Mouse (Mus musculus) heart, embryonic 13.5 days (tissue): Measurements from ENCODE around the gene Sox6. TPM values are rescaled to one million over a fixed set of nuclear protein-coding genes. Genes with fewer than 3 reads are reported as not detected.

ENCODE experiments used
- ATAC-seq: fragments of 200-750 bp; cut with Nextera tagmentation; 2 replicates; pipeline ENCODE4 v1.8.0; 2017; ENCODE audit warnings: moderate TSS enrichment; ENCODE audit not compliant: insufficient number of reproducible peaks, low FRiP score, low TSS enrichment; ENCODE audit errors: extremely low read depth
- H3K27ac ChIP-seq: fragments of 300-500 bp; sonication (generic); replicated peaks from 2 replicates; pipeline ENCODE4 v1.5.1; 2015; ENCODE audit warnings: moderate library complexity, mild to moderate bottlenecking, inconsistent platforms
- H3K27me3 ChIP-seq: fragments of 300-500 bp; sonication (generic); replicated peaks from 2 replicates; pipeline ENCODE4 v1.6.1; 2015; ENCODE audit warnings: mild to moderate bottlenecking, inconsistent platforms
- H3K36me3 ChIP-seq: fragments of 300-500 bp; sonication (generic); 2 replicates; pipeline ENCODE4 v1.6.1; 2015; ENCODE audit warnings: mild to moderate bottlenecking, inconsistent platforms
- H3K4me1 ChIP-seq: fragments of 300-500 bp; sonication (generic); 2 replicates; pipeline ENCODE4 v1.6.1; 2015; ENCODE audit warnings: inconsistent platforms
- H3K4me2 ChIP-seq: fragments of 300-500 bp; sonication (generic); 2 replicates; pipeline ENCODE4 v1.6.1; 2015; ENCODE audit warnings: inconsistent platforms, mild to moderate bottlenecking, moderate library complexity
- H3K4me3 ChIP-seq: fragments of 300-500 bp; sonication (generic); 2 replicates; pipeline ENCODE4 v1.5.1; 2015; ENCODE audit warnings: moderate library complexity, mild to moderate bottlenecking, inconsistent platforms
- H3K9ac ChIP-seq: fragments of 300-500 bp; sonication (generic); 2 replicates; pipeline ENCODE4 v1.6.1; 2015; ENCODE audit warnings: inconsistent platforms, mild to moderate bottlenecking, moderate library complexity
- H3K9me3 ChIP-seq: fragments of 300-500 bp; sonication (generic); 2 replicates; pipeline ENCODE4 v1.6.1; 2016; ENCODE audit warnings: inconsistent platforms
- WGBS: fragments of 180-500 bp; shearing (Covaris S2); methylation state at CpG from one replicate; pipeline ENCODE4 v1.1.7; 2015; ENCODE audit warnings: mixed read lengths; 5-methylcytosine and 5-hydroxymethylcytosine counted together
- polyA plus RNA-seq: library from polyadenylated mRNA; unstranded; fragments of >200 nt; fragmentation: Nextera tagmentation; extraction: Ambion mirVana; gene quantifications from 2 replicates; pipeline ENCODE4 v1.2.1, GENCODE M21; 2015

Sox6 gene
- polyA plus RNA-seq, 1 experiment from 2014 or later = 27.2 TPM

GRCm38 (mm10) chr7:115745672-115746253 is 292.8 kb downstream of the Sox6 start:
- Histone ChIP-seq H3K27me3 (no peaks in the 10 kb centered on the region), H3K9ac (no peak overlapping the region), H3K4me3 (no peak overlapping the region), H3K27ac (no peak overlapping the region), H3K9me3 (no peaks in the 10 kb centered on the region), H3K4me1 (peaks cover 8% of the 10 kb centered on the region), H3K36me3 (no peaks in the 10 kb centered on the region), H3K4me2 (no peak overlapping the region)
- WGBS = 76% methylated on average over 4 of the region's 4 CpGs
- no peak for ATAC-seq

- ATAC-seq = no peak
- no peak overlapping the region for H3K9ac ChIP-seq
- peaks cover 10% of the 10 kb centered on the region; the same call in 1 of the 2 replicates for H3K4me1 ChIP-seq
- H3K36me3 ChIP-seq = no peaks in the 10 kb centered on the region
- no peak overlapping the region for H3K4me3 ChIP-seq
- no peaks in the 10 kb centered on the region for H3K27me3 ChIP-seq
- H3K9me3 ChIP-seq = no peaks in the 10 kb centered on the region
- H3K4me2 ChIP-seq = no peak overlapping the region
- 56% methylated on average over 7 of the region's 7 CpGs for WGBS
- H3K27ac ChIP-seq = no peak overlapping the region
These were observed 304.5 kb downstream of the Sox6 start for GRCm38 (mm10) chr7:115734137-115734536.

GRCm38 (mm10) chr7:115732824-115733223 is 305.8 kb downstream of the Sox6 start:
- H3K36me3 ChIP-seq = no peaks in the 10 kb centered on the region
- H3K4me2 ChIP-seq = no peak overlapping the region
- no peaks in the 10 kb centered on the region for H3K27me3 ChIP-seq
- H3K4me3 ChIP-seq = no peak overlapping the region
- no peaks in the 10 kb centered on the region for H3K9me3 ChIP-seq
- ATAC-seq = no peak
- H3K27ac ChIP-seq = no peak overlapping the region
- WGBS = 78% methylated on average over 1 of the region's 1 CpGs
- H3K4me1 ChIP-seq = peaks cover 10% of the 10 kb centered on the region; the same call in 1 of the 2 replicates
- no peak overlapping the region for H3K9ac ChIP-seq

GRCm38 (mm10) chr7:115726776-115727175 is 311.8 kb downstream of the Sox6 start:
- no peak overlapping the region for H3K9ac ChIP-seq
- ATAC-seq = no peak
- H3K9me3 ChIP-seq = no peaks in the 10 kb centered on the region
- no peaks in the 10 kb centered on the region for H3K27me3 ChIP-seq
- no peak overlapping the region for H3K27ac ChIP-seq
- H3K4me3 ChIP-seq = no peak overlapping the region
- no peaks in the 10 kb centered on the region for H3K36me3 ChIP-seq
- H3K4me2 ChIP-seq = no peak overlapping the region
- H3K4me1 ChIP-seq = peaks cover 27% of the 10 kb centered on the region
- 56% methylated on average over 2 of the region's 2 CpGs for WGBS

- no peaks in the 10 kb centered on the region for H3K36me3 ChIP-seq
- no peak overlapping the region for H3K4me3 ChIP-seq
- no peaks in the 10 kb centered on the region for H3K9me3 ChIP-seq
- no peaks in the 10 kb centered on the region for H3K27me3 ChIP-seq
- H3K4me2 ChIP-seq = no peak overlapping the region
- H3K9ac ChIP-seq = no peak overlapping the region
- no peak overlapping the region for H3K27ac ChIP-seq
- no peak for ATAC-seq
- 76% methylated on average over 2 of the region's 2 CpGs for WGBS
- H3K4me1 ChIP-seq = peaks cover 37% of the 10 kb centered on the region
These were observed 314.2 kb downstream of the Sox6 start for GRCm38 (mm10) chr7:115724404-115724803.

- H3K9me3 ChIP-seq = no peaks in the 10 kb centered on the region
- no peak for ATAC-seq
- peak overlapping the region; percentile 48 for H3K9ac ChIP-seq
- H3K27me3 ChIP-seq = no peaks in the 10 kb centered on the region
- H3K27ac ChIP-seq = peak overlapping the region; percentile 83
- no peaks in the 10 kb centered on the region for H3K36me3 ChIP-seq
- H3K4me3 ChIP-seq = 0 out of 2 replicates have a peak overlapping the region, but pooled peaks have one; percentile 8
- peak overlapping the region; percentile 56 for H3K4me2 ChIP-seq
- WGBS = 22% methylated on average over 7 of the region's 7 CpGs
- peaks cover 37% of the 10 kb centered on the region for H3K4me1 ChIP-seq
These were observed 316.7 kb downstream of the Sox6 start for GRCm38 (mm10) chr7:115721624-115722540.

- WGBS = 68% methylated on average over 3 of the region's 3 CpGs
- Histone ChIP-seq H3K9ac (no peak overlapping the region), H3K36me3 (no peaks in the 10 kb centered on the region), H3K4me1 (peaks cover 37% of the 10 kb centered on the region), H3K4me3 (no peak overlapping the region), H3K27me3 (no peaks in the 10 kb centered on the region), H3K4me2 (no peak overlapping the region), H3K9me3 (no peaks in the 10 kb centered on the region), H3K27ac (no peak overlapping the region)
- ATAC-seq = no peak
These were observed 318.8 kb downstream of the Sox6 start for GRCm38 (mm10) chr7:115719791-115720190.

- peak overlapping the region; percentile 48 for H3K4me2 ChIP-seq
These were observed 332.5 kb downstream of the Sox6 start for GRCm38 (mm10) chr7:115706141-115706540.

GRCm38 (mm10) chr7:115698105-115698504 is 340.5 kb downstream of the Sox6 start:
- Histone ChIP-seq H3K27ac (no peak overlapping the region), H3K36me3 (peaks cover 2% of the 10 kb centered on the region; the same call in 1 of the 2 replicates), H3K4me3 (no peak overlapping the region), H3K9ac (no peak overlapping the region), H3K4me2 (no peak overlapping the region), H3K4me1 (peaks cover 15% of the 10 kb centered on the region), H3K27me3 (no peaks in the 10 kb centered on the region), H3K9me3 (no peaks in the 10 kb centered on the region)
- 74% methylated on average over 1 of the region's 1 CpGs for WGBS
- no peak for ATAC-seq

More at GRCm38 (mm10) chr7:115706141-115706540, 332.5 kb downstream of the Sox6 start:
- no peak for ATAC-seq
- Histone ChIP-seq H3K27me3 (no peaks in the 10 kb centered on the region), H3K36me3 (no peaks in the 10 kb centered on the region), H3K9me3 (no peaks in the 10 kb centered on the region), H3K27ac (peak overlapping the region; percentile 65), H3K9ac (0 out of 2 replicates have a peak overlapping the region, but pooled peaks have one; percentile 12), H3K4me1 (peaks cover 44% of the 10 kb centered on the region), H3K4me3 (peak overlapping the region; percentile 17)
- WGBS = 10% methylated on average over 2 of the region's 2 CpGs

- peaks cover 9% of the 10 kb centered on the region for H3K4me1 ChIP-seq
- no peak for ATAC-seq
- 44% methylated on average over 8 of the region's 8 CpGs for WGBS
- no peaks in the 10 kb centered on the region for H3K9me3 ChIP-seq
- no peak overlapping the region; the same call in 1 of the 2 replicates for H3K9ac ChIP-seq
- H3K27ac ChIP-seq = no peak overlapping the region
- H3K4me3 ChIP-seq = no peak overlapping the region
- H3K36me3 ChIP-seq = peaks cover 2% of the 10 kb centered on the region; the same call in 1 of the 2 replicates
- H3K4me2 ChIP-seq = no peak overlapping the region
- no peaks in the 10 kb centered on the region for H3K27me3 ChIP-seq
These were observed 345.4 kb downstream of the Sox6 start for GRCm38 (mm10) chr7:115693206-115693605.

GRCm38 (mm10) chr7:115691091-115691490 is 347.5 kb downstream of the Sox6 start:
- no peak overlapping the region for H3K4me3 ChIP-seq
- 76% methylated on average over 4 of the region's 4 CpGs for WGBS
- no peaks in the 10 kb centered on the region for H3K27me3 ChIP-seq
- no peak overlapping the region for H3K9ac ChIP-seq
- peaks cover 9% of the 10 kb centered on the region for H3K4me1 ChIP-seq
- no peak for ATAC-seq
- H3K4me2 ChIP-seq = no peak overlapping the region
- no peaks in the 10 kb centered on the region for H3K9me3 ChIP-seq
- no peak overlapping the region for H3K27ac ChIP-seq
- H3K36me3 ChIP-seq = no peaks in the 10 kb centered on the region
